Mouse (Mus musculus): ENCODE measurements at regions not wholly inside any gene's neighbourhood (a gene's known extent, or its start where the extent isn't known, plus 50 kb on each side); places are given as distances from the start of the nearest gene placed in this dataset.
A peak's percentile ranks its signal among the peaks of the same experiment; 100 is the strongest.

DNA sequence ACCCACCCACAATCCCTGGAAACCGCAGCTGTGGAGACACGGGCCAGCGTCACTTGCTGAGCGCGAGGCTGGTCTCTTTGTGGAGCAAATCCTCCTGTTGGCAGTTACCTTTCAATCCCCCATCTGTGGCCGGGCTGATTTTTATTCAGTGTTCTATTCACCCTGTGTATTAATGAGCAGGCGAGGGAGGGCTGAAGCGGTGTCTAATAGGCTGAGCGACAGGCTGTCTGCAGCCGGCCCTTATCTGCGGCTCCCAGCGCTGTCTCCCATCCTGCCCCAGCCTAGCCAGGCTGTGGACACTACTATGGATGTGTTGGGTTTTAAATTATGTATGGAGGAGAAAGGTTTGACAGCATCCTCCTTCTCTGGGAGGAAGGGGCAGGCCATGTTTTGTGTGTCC lies 138.3 kb upstream of the Gm26897 start:
- no peak for TF ChIP-seq NANOG (IDR thresholded peaks at IDR 0.05; ENCODE audit: borderline replicate concordance, low read length)
- TF ChIP-seq CTCF (conservative IDR thresholded peaks at IDR 0.05; ENCODE audit: low read length) = no peak
- TF ChIP-seq POU5F1 (IDR thresholded peaks at IDR 0.05; ENCODE audit: borderline replicate concordance, low read length) = no peak
- Histone ChIP-seq H3K4me3 (replicated peaks; ENCODE audit: low read length) (no peak overlapping the region), H3K27me3 (ENCODE audit: insufficient read depth, low read length) (peaks cover 22% of the 10 kb centered on the region), H3K36me3 (ENCODE audit: insufficient read depth, low read length) (no peaks in the 10 kb centered on the region), H3K9me3 (ENCODE audit: low read length) (peaks cover 5% of the 10 kb centered on the region), H3K4me1 (replicated peaks; ENCODE audit: low read depth, low read length) (peaks cover 43% of the 10 kb centered on the region)

DNA sequence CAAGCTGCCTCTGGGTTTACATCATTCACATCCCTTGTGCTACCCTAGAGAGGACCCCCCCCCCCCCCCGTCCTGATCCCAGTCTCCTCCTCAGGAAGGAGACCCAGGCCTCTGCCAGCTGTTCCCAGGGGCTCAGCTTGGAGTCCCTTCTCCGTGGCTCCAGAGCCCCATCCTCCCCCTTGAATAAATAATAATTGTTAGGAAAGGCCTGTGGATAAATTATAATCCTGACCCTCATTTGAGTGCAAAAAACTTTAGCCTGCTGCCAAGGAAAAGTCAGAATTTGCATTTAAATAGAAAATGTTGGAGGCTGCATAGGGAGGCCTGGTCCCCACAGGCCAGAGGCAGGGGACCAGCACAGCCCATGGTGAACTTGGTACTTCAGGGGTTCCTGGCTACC lies 136.0 kb upstream of the Gm26897 start:
- no peaks in the 10 kb centered on the region for H3K36me3 ChIP-seq (ENCODE audit: insufficient read depth, low read length)
- no peak for TF ChIP-seq POU5F1 (IDR thresholded peaks at IDR 0.05; ENCODE audit: borderline replicate concordance, low read length)
- no peak for TF ChIP-seq NANOG (IDR thresholded peaks at IDR 0.05; ENCODE audit: borderline replicate concordance, low read length)
- TF ChIP-seq CTCF (conservative IDR thresholded peaks at IDR 0.05; ENCODE audit: low read length) = no peak

DNA sequence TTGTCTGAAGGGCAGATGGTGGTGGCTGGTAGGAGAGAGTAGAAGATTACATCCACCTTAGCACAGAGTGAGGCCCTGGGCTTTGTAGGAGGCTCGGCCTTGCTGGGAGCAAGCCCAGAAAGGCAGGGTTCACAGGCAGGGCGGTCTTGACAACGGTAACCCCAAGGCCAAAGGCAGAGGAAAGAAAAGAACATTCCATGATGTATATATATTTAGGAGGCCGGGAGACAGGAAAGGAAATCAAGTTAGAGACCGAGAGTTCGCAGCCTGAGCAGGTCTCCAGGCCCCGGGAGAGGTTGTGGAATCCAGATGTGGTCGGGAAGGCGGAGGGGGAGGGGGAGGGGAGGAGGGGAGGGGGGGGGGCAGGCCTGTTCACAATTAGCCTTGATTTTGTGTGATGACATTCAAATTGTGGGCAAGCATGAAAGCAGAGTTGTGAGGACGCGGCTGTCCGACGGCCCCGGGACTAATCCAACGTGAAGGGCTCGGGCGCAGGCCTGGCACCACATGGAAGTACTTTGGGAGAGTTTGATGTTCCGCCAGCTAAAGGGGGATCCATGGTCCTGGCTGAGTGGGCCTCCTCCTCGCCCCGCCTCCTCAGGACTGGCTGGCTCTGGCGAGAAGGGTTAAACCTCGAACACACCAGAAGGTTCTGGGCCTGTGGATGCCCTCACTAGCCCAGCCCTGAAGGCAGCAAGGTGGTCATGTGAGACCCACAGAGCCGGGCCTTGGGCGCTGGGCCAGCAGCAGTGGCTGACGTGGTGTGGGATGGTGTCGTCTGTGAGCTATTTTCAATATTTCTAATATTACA lies 131.8 kb upstream of the Gm26897 start:
- no peaks in the 10 kb centered on the region for H3K9me3 ChIP-seq (ENCODE audit: low read length)
- TF ChIP-seq NANOG (IDR thresholded peaks at IDR 0.05; ENCODE audit: borderline replicate concordance, low read length) = no peak
- no peak for TF ChIP-seq CTCF (conservative IDR thresholded peaks at IDR 0.05; ENCODE audit: low read length)
- no peak for TF ChIP-seq POU5F1 (IDR thresholded peaks at IDR 0.05; ENCODE audit: borderline replicate concordance, low read length)
- H3K4me1 ChIP-seq (replicated peaks; ENCODE audit: low read depth, low read length) = peaks cover 42% of the 10 kb centered on the region
- H3K36me3 ChIP-seq (ENCODE audit: insufficient read depth, low read length) = no peaks in the 10 kb centered on the region
- H3K4me3 ChIP-seq (replicated peaks; ENCODE audit: low read length) = no peak overlapping the region; the same call in 1 of the 2 replicates
- H3K27me3 ChIP-seq (ENCODE audit: insufficient read depth, low read length) = peaks cover 36% of the 10 kb centered on the region

More for the DNA sequence above, 136.0 kb upstream of the Gm26897 start:
- H3K4me1 ChIP-seq (replicated peaks; ENCODE audit: low read depth, low read length) = peaks cover 55% of the 10 kb centered on the region
- peaks cover 28% of the 10 kb centered on the region for H3K27me3 ChIP-seq (ENCODE audit: insufficient read depth, low read length)
- H3K9me3 ChIP-seq (ENCODE audit: low read length) = no peaks in the 10 kb centered on the region
- no peak overlapping the region for H3K4me3 ChIP-seq (replicated peaks; ENCODE audit: low read length)

DNA sequence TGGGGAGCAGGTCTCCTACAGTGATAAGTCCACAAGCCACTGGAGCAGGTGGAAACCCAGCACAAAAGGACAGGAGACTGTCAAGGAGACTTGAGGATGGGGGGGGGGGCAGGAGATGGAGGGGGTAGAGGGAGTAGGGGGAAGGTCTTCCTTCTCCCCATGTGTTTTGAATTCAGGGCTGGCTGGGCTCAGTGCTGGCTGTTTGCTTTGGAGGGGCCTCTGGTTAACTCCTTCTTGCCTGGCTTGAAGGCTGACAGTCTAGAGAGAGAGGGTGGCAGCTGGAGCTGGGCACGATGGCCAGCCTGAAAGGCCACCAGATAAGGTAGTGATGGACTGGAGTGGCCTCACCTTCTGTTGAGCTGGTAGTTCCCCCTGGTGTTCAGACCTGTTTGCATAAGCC lies 120.0 kb upstream of the Gm26897 start:
- Histone ChIP-seq H3K4me1 (replicated peaks; ENCODE audit: low read depth, low read length) (no peaks in the 10 kb centered on the region), H3K36me3 (ENCODE audit: insufficient read depth, low read length) (no peaks in the 10 kb centered on the region)

DNA sequence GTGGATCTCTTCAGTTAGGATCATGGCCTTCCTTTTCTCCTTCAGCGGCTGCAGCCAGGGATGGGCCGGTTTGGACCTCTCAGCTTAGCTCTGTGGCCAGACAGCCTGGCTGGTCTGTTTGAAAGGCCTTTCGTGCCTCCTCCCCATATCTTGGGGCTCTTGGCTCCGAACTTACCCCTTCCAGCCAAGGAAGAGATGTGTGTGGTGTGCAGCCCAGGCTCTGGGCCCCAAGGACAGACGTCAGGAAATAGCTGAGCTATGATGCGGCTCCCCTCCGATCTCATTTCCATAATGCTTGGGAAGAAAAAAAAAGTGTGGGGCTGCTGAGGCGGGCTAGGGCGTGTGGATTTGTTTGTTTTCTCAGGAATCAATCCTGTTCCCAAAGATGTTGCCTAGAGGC lies 113.8 kb upstream of the Gm26897 start:
- Histone ChIP-seq H3K36me3 (ENCODE audit: insufficient read depth, low read length) (no peaks in the 10 kb centered on the region), H3K4me1 (replicated peaks; ENCODE audit: low read depth, low read length) (peaks cover 28% of the 10 kb centered on the region)
- no peak for TF ChIP-seq NANOG (IDR thresholded peaks at IDR 0.05; ENCODE audit: borderline replicate concordance, low read length)

More for the DNA sequence above, 120.0 kb upstream of the Gm26897 start:
- TF ChIP-seq CTCF (conservative IDR thresholded peaks at IDR 0.05; ENCODE audit: low read length) = no peak
- no peak for TF ChIP-seq POU5F1 (IDR thresholded peaks at IDR 0.05; ENCODE audit: borderline replicate concordance, low read length)
- no peak for TF ChIP-seq NANOG (IDR thresholded peaks at IDR 0.05; ENCODE audit: borderline replicate concordance, low read length)
- peaks cover 44% of the 10 kb centered on the region for H3K27me3 ChIP-seq (ENCODE audit: insufficient read depth, low read length)
- no peaks in the 10 kb centered on the region for H3K9me3 ChIP-seq (ENCODE audit: low read length)
- no peak overlapping the region for H3K4me3 ChIP-seq (replicated peaks; ENCODE audit: low read length)

DNA sequence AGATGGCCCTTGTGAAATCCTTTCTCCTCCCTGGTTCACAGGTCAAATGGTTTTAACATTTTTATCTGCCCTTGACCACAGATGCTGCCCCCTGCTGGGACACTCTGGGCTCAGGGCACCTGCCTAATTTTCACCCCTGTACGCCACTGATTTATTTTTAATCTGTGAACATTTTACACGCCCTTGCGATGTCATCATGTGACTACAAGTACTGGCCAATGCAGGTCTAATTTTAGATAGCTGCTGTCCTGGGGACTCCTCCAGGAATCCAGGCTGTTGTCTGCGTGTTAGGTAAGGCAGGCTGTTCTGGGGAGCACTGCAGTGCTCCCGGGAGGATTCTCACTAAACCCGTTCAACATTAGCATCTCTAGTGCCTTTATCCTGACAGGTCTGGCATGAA lies 113.1 kb upstream of the Gm26897 start:
- peaks cover 29% of the 10 kb centered on the region for H3K4me1 ChIP-seq (replicated peaks; ENCODE audit: low read depth, low read length)
- H3K9me3 ChIP-seq (ENCODE audit: low read length) = no peaks in the 10 kb centered on the region
- no peaks in the 10 kb centered on the region for H3K36me3 ChIP-seq (ENCODE audit: insufficient read depth, low read length)
- no peak overlapping the region for H3K4me3 ChIP-seq (replicated peaks; ENCODE audit: low read length)
- H3K27me3 ChIP-seq (ENCODE audit: insufficient read depth, low read length) = peaks cover 65% of the 10 kb centered on the region
- TF ChIP-seq NANOG (IDR thresholded peaks at IDR 0.05; ENCODE audit: borderline replicate concordance, low read length) (no peak), POU5F1 (IDR thresholded peaks at IDR 0.05; ENCODE audit: borderline replicate concordance, low read length) (no peak), CTCF (conservative IDR thresholded peaks at IDR 0.05; ENCODE audit: low read length) (no peak)

More for the DNA sequence above, 113.8 kb upstream of the Gm26897 start:
- Histone ChIP-seq H3K27me3 (ENCODE audit: insufficient read depth, low read length) (peaks cover 65% of the 10 kb centered on the region), H3K4me3 (replicated peaks; ENCODE audit: low read length) (no peak overlapping the region), H3K9me3 (ENCODE audit: low read length) (no peaks in the 10 kb centered on the region)

DNA sequence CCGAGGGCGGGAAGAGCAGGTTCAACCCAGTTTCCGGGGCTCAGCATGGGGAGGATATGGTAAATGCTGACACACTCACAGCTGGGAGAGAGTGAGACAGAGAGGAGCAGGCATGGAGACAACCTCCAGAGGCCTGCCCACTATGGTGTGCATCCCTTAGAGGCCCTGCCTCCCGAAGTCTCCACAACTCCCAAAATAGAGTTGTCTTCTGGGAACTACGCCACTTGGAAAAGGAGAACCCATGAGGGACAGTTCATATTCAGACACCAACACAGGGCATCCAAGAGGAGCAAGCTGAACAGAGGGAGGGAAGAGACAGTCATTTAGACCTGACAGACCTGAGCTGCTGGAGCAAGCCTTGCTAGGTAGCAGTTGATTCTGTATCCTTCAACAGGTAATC lies 111.2 kb upstream of the Gm26897 start:
- Histone ChIP-seq H3K36me3 (ENCODE audit: insufficient read depth, low read length) (no peaks in the 10 kb centered on the region), H3K27me3 (ENCODE audit: insufficient read depth, low read length) (peaks cover 81% of the 10 kb centered on the region), H3K4me1 (replicated peaks; ENCODE audit: low read depth, low read length) (peaks cover 45% of the 10 kb centered on the region), H3K4me3 (replicated peaks; ENCODE audit: low read length) (no peak overlapping the region), H3K9me3 (ENCODE audit: low read length) (no peaks in the 10 kb centered on the region)
- no peak for TF ChIP-seq NANOG (IDR thresholded peaks at IDR 0.05; ENCODE audit: borderline replicate concordance, low read length)
- TF ChIP-seq CTCF (conservative IDR thresholded peaks at IDR 0.05; ENCODE audit: low read length) = no peak
- no peak for TF ChIP-seq POU5F1 (IDR thresholded peaks at IDR 0.05; ENCODE audit: borderline replicate concordance, low read length)

DNA sequence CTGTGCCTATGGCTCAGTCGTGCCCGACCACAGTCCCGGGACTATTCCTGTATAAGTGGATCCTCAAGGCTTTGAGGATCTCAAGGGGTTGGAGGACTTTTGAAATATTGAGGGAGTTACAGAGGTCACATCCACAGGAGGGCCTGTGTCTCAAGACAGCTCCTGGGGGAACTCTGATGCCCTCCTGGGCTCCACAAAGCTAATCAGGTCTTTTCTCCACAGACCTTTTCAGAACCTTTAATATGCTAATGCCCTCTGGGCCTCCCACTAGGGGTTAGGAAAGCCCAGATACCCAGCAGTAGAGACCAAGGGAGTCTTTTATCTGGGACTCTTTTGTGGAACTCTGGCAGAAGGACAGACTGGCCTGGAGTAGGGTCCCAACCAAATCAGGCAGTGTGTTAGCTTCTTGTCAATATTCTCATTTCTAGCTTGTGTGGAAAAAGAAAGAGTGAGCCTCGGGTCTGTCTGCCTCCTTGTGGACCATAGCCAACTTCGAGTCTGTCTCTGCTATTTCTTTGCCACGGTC lies 107.4 kb upstream of the Gm26897 start:
- H3K9me3 ChIP-seq (ENCODE audit: low read length) = no peaks in the 10 kb centered on the region
- peaks cover 36% of the 10 kb centered on the region for H3K4me1 ChIP-seq (replicated peaks; ENCODE audit: low read depth, low read length)
- no peak overlapping the region for H3K4me3 ChIP-seq (replicated peaks; ENCODE audit: low read length)
- no peaks in the 10 kb centered on the region for H3K36me3 ChIP-seq (ENCODE audit: insufficient read depth, low read length)
- TF ChIP-seq CTCF (conservative IDR thresholded peaks at IDR 0.05; ENCODE audit: low read length) (no peak), NANOG (IDR thresholded peaks at IDR 0.05; ENCODE audit: borderline replicate concordance, low read length) (0 out of 2 replicates have a peak, but pooled peaks have one; percentile 5)
- H3K27me3 ChIP-seq (ENCODE audit: insufficient read depth, low read length) = peaks cover 74% of the 10 kb centered on the region
